24 mouse cellular contexts compared by ENCODE assay signal in genomic region chr7:131257309-131257708, GRCm38 (mm10).
"Had no signal": no experiment of that assay in that cellular context is flagged by ENCODE, and none has a peak within 500 bp of the region (broad histone marks: within the 10 kb centered on the region; RNA-seq: fewer than 3 reads in every experiment).

No protein-coding gene starts in this region.

- H3K36me3 ChIP-seq: heart, embryonic 10.5 days; heart, embryonic 12.5 days; hindbrain, embryonic 10.5 days; hindbrain, embryonic 12.5 days; limb, embryonic 10.5 days; limb, embryonic 12.5 days had no signal

- ATAC-seq: forebrain, embryonic 16.5 days; hindbrain, embryonic 16.5 days; inflammation-experienced regulatory T-cells, adult 6 months; intestine, postnatal 0 days had no signal

- H3K4me3 ChIP-seq: gastrocnemius, adult 2 months; heart, embryonic 10.5 days; heart, embryonic 12.5 days; hindbrain, embryonic 10.5 days; hindbrain, embryonic 12.5 days; layer of hippocampus, adult 2 months; left cerebral cortex, adult 2 months; limb, embryonic 10.5 days; limb, embryonic 12.5 days had no signal

- H3K4me2 ChIP-seq: heart, embryonic 12.5 days; hindbrain, embryonic 12.5 days; hindbrain, embryonic 14.5 days; limb, embryonic 12.5 days had no signal

- DNase-seq: gastrocnemius, adult 2 months; gastrocnemius, postnatal 10 days; gastrocnemius, postnatal 25 days; heart, adult 18-20 months; heart, postnatal 10 days; heart, postnatal 4 days; kidney, adult 18-20 months; kidney, adult 8-10 months; kidney, postnatal 10 days; kidney, postnatal 25 days; kidney, postnatal 4 days had no signal

- H3K27me3 ChIP-seq: heart, embryonic 12.5 days; hindbrain, embryonic 12.5 days; limb, embryonic 12.5 days had no signal

- H3K9me3 ChIP-seq: heart, embryonic 10.5 days; heart, embryonic 12.5 days; hindbrain, embryonic 10.5 days; hindbrain, embryonic 12.5 days; limb, embryonic 10.5 days; limb, embryonic 12.5 days had no signal

- H3K9ac ChIP-seq: heart, embryonic 12.5 days; hindbrain, embryonic 12.5 days; hindbrain, embryonic 14.5 days; limb, embryonic 12.5 days had no signal

- H3K27ac ChIP-seq: gastrocnemius, adult 2 months; heart, embryonic 10.5 days; hindbrain, embryonic 10.5 days; hindbrain, embryonic 12.5 days; hindbrain, embryonic 14.5 days; layer of hippocampus, adult 2 months; left cerebral cortex, adult 2 months; limb, embryonic 10.5 days; limb, embryonic 12.5 days had no signal

- H3K4me1 ChIP-seq: heart, embryonic 10.5 days; heart, embryonic 12.5 days; hindbrain, embryonic 10.5 days; hindbrain, embryonic 12.5 days; limb, embryonic 10.5 days; limb, embryonic 12.5 days had no signal
